Mouse (Mus musculus): ENCODE measurements at regions not wholly inside any gene's neighbourhood (a gene's known extent, or its start where the extent isn't known, plus 50 kb on each side); places are given as distances from the start of the nearest gene placed in this dataset.

GRCm38 (mm10) chr3:34137984-34138383, 56.9 kb upstream of the Dnajc19 start:
- TF ChIP-seq POLR2A (IDR thresholded peaks at IDR 0.05; ENCODE audit: insufficient read depth, low read depth, low read length) (no peak), CTCF (IDR thresholded peaks at IDR 0.05; ENCODE audit: insufficient read depth, low read depth, low read length) (no peak)
